Mouse (Mus musculus) layer of hippocampus, adult 11-12 months (tissue): ENCODE data around the gene Apoa1.

Experiments
- DNase-seq: peaks from one replicate; pipeline ENCODE4 v3.0.0; 2022; ENCODE audit warnings: low spot score

Gene Apoa1

GRCm38 (mm10) chr9:46228491-46228890 lies at the start of gene Apoa1:
TSS of gene Apoa1 (plus strand) at chr9:46228580.
- no peak for DNase-seq

DNA sequence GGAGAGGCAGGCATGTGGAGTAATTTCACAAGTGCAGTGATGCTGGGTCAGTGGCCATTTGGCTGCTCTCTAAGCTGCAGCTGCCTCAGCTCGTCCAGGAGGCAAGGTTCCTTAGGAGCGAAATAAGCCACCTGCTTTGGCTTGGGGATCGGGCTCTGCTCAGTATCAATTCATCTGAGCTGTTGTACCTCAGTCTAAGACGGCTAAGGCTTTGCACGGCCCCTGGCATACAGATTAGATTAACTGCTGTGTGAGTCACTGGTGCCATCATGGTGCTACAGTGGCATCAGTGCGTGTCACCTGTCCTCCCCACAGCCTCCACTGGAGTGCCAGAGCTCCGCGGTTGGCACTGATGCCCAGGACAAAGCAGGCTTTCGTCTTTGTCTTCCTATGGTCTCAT lies 49.8 kb upstream of the Apoa1 start:
- DNase-seq, result no peak

GRCm38 (mm10) chr9:46181297-46181696 lies 47.1 kb upstream of the Apoa1 start:
- no peak for DNase-seq

DNA sequence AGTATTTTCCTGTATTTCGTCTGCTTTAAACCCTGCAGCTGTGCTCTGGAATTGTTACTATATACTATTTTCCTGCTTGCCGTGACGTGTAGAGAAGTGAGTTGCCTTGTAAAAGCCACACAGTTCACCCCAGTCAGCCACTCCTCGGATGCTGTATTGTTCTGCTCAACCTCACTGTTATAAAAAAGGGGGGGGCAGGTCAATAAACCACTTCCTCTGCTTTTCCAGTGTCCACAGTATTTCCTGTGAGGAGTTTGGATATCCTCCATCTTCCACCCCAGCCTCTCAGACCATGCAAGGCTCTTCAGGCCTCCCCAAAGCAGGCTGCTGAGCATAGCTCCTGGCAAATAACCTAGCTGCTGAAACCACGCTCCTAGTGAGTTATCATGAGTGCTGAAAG lies 43.8 kb upstream of the Apoa1 start:
- no peak for DNase-seq

DNA sequence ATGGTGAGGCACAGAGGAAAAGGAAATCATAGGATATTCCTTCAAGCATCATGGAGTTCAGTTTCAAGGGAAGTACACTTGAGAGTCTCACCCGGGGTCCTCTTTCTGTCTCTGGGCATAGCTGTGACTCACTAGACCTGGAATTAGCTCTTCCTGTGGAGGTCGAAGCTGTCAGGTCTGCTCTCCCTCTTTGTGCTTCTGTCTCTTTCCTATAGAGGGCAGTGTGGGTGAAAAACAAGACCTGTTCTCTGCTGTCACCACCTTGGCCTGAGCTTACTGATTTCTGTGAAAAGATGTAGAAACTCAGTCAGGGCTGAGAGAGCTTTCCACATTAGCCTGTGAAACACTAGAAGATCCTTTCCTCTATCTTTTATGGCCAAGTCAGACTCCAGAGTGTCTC lies 43.2 kb upstream of the Apoa1 start:
- no peak for DNase-seq

DNA sequence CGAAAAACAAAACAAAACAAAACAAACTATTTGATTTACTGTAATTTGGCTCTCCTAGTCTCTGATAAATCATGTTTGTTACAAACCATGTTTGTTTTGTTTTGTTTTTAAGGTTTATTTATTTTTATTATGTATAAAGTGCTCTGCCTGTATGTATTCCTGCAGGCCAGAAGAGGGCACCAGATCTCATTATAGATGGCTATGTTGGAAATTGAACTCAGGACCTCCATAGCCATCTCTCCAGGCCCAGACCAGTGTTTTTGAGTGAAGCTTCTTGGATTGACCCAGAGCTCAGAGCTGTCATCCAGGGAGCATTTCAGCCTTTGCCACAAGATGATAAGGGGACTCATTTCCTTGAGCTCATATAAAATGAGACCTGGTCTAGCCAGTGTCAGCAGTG lies 42.0 kb upstream of the Apoa1 start:
- DNase-seq, result no peak

- DNase-seq, result no peak
Observed at GRCm38 (mm10) chr9:46188370-46188769, 40.0 kb upstream of the Apoa1 start.

GRCm38 (mm10) chr9:46188956-46189355 lies 39.4 kb upstream of the Apoa1 start:
- DNase-seq, result no peak

GRCm38 (mm10) chr9:46189381-46189780 lies 39.0 kb upstream of the Apoa1 start:
- no peak for DNase-seq

- no peak for DNase-seq
Observed at GRCm38 (mm10) chr9:46191234-46191633, 37.1 kb upstream of the Apoa1 start.

DNA sequence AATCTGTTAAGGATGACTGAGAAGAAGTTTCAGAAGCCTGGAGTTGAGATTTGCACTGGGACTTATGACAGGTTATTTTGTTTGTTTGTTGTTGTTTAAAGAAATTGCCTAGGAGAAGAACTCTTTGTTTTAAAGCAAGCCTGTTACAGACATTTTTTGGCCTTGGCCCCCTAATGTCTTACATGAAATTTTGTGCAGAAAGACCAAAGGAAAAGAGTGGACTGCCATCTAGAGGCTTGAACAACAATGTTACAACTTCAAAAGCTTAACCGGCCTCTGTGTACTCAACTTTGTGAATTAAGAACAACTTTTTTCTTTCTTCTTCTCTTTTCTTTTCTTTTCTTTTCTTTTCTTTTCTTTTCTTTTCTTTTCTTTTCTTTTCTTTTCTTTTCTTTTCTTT lies 36.7 kb upstream of the Apoa1 start:
- peak; percentile 33 for DNase-seq

GRCm38 (mm10) chr9:46192642-46193041 lies 35.7 kb upstream of the Apoa1 start:
- no peak for DNase-seq

- no peak for DNase-seq
Observed at GRCm38 (mm10) chr9:46194809-46195208, 33.6 kb upstream of the Apoa1 start.

GRCm38 (mm10) chr9:46196699-46197169 lies 31.6 kb upstream of the Apoa1 start:
- DNase-seq, result no peak

DNA sequence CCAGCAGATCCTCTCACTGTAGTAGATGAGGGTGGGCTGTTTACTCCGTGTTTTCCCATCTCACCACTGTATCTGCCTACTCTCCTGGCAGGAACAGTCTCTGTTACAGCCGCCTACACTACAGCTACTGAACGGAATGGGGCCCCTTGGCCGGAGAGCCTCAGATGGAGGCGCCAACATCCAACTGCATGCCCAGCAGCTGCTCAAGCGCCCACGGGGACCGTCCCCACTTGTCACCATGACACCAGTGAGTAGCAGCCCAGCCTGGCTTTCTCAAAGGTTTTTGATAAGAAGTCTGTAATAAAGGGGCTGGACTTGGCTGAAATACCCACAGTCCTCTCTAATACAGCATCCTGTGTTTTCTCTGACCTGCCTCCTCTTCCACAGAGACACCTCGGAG lies 29.9 kb upstream of the Apoa1 start:
- peak; percentile 53 for DNase-seq

DNA sequence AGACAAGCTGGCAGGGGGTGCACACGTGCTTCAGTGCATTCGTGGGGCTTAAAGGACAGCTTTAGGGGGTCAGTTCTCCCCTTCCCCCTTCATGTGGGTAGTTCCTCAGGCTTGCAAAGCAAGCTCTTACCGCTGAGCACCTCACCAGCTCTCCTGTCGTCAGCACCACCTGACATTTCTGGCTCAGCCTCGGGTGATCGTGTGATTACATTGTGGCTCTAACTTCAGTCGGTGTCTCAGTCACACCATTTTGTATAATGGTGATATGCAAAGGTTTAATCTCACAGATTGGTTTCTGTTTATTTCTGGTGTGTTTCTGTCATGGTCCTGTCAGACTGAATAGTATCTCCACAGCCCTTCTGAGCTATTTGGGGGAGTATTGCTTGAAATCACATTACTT lies 29.4 kb upstream of the Apoa1 start:
- DNase-seq, result no peak

GRCm38 (mm10) chr9:46199609-46200008 lies 28.8 kb upstream of the Apoa1 start:
- no peak for DNase-seq

DNA sequence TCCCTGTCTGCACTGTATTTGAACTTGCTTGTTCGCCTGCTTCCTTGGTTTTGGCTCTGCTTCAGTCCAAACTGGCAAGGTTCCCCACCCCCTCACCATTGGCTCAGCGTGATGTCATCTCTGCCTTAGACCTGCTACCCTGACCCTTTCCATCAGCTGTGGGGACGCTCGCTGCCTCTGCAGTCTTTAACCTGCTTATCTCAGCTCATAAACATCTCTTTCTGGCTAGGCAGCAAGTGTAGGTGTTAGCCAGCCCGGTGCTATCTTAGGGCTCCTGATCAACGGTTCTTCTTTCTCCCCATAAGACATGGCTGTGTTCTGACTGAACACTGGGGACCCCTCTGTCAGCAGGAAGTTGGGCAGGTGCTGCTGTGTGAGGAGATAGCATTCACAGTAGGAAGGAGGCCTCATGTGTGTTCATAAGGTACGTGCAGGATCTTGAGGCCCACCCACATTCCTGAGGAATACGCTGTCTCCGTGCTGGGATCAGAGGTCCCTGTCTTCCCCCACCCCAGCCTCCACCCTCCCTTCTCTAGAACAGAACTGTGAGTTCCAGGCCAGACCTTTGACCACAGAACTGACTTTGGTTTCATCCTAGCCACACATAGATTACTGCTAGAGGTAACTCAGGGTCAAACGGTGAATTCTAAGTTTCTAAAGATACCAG lies 21.4 kb upstream of the Apoa1 start:
- DNase-seq, result no peak

DNA sequence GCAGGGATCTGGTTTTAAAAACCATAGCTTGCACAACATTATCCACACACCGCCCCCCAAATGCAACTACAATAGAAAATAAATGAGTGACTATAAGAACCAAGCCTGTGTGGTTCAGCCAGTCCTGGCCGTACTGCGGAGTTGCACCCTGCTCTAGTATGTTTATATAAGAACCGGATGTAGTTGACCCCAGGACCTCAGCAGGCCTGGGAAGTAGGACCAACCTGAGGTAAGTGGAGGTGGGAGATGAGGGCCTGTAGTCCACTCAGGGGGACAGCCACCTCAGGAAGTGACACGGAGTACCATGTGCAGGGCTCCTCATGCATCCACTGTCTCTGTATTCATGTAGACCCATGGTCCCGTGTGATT lies 20.9 kb upstream of the Apoa1 start:
- no peak for DNase-seq

GRCm38 (mm10) chr9:46208401-46208974 lies 19.9 kb upstream of the Apoa1 start:
- DNase-seq, result no peak

- DNase-seq, result no peak
Observed at GRCm38 (mm10) chr9:46210473-46210872, 17.9 kb upstream of the Apoa1 start.

GRCm38 (mm10) chr9:46214276-46214675 lies 14.1 kb upstream of the Apoa1 start:
- no peak for DNase-seq

- DNase-seq, result no peak
Observed at GRCm38 (mm10) chr9:46214946-46215337, 13.4 kb upstream of the Apoa1 start.
